In genomic region chr12:49378920-49379319, GRCm38 (mm10) we compare ENCODE assay signal across 26 mouse cellular contexts. TPM values are rescaled to one million over a fixed set of nuclear protein-coding genes. Genes with fewer than 3 reads are reported as not detected.
DNase-seq lines count a peak whose midpoint lies in the region; ATAC-seq lines count a peak whose summit lies in the region.
"Had no signal": no experiment of that assay in that cellular context is flagged by ENCODE, and none has a peak within 500 bp of the region (broad histone marks: within the 10 kb centered on the region; RNA-seq: fewer than 3 reads in every experiment).

No protein-coding gene starts in this region.

- H3K27me3 ChIP-seq in hindbrain, embryonic 11.5 days (ENCODE audit: control insufficient read depth, insufficient read depth, low read length), result peaks cover 90% of the 10 kb centered on the region
- H3K27me3 ChIP-seq in hindbrain, embryonic 10.5 days (ENCODE audit: insufficient read depth, poor library complexity, severe bottlenecking), result peaks cover 100% of the 10 kb centered on the region
- H3K27me3 ChIP-seq in midbrain, embryonic 10.5 days (ENCODE audit: low read depth, poor library complexity, severe bottlenecking), result peaks cover 100% of the 10 kb centered on the region
- peaks cover 68% of the 10 kb centered on the region for H3K27me3 ChIP-seq in midbrain, embryonic 15.5 days (replicated peaks)
- H3K27me3 ChIP-seq in embryonic facial prominence, embryonic 10.5 days (replicated peaks; ENCODE audit: low read depth, poor library complexity, severe bottlenecking), result peaks cover 100% of the 10 kb centered on the region
- no peaks in the 10 kb centered on the region for H3K27me3 ChIP-seq in forebrain, embryonic 16.5 days (replicated peaks; ENCODE audit: control insufficient read depth, insufficient read depth, low read length)

- 0% methylated on average over 1 of the region's 1 CpGs for WGBS in hindbrain, embryonic 11.5 days
- 2% methylated on average over 1 of the region's 1 CpGs for WGBS in hindbrain, embryonic 10.5 days
- 3% methylated on average over 1 of the region's 1 CpGs for WGBS in midbrain, embryonic 10.5 days
- WGBS in midbrain, embryonic 15.5 days, result 0% methylated on average over 1 of the region's 1 CpGs
- WGBS in embryonic facial prominence, embryonic 10.5 days, result 4% methylated on average over 1 of the region's 1 CpGs
- WGBS in forebrain, embryonic 16.5 days, result 0% methylated on average over 1 of the region's 1 CpGs

- H3K4me2 ChIP-seq in hindbrain, embryonic 11.5 days (replicated peaks; ENCODE audit: low read depth, low read length), result no peak overlapping the region
- H3K4me2 ChIP-seq in midbrain, embryonic 15.5 days, result no peak overlapping the region
- peak overlapping the region; percentile 63 for H3K4me2 ChIP-seq in forebrain, embryonic 16.5 days (ENCODE audit: low read length)
- H3K4me2 ChIP-seq: embryonic facial prominence, embryonic 15.5 days; heart, embryonic 13.5 days; kidney, embryonic 15.5 days; liver, embryonic 11.5 days; midbrain, embryonic 12.5 days had no signal

- H3K9ac ChIP-seq in hindbrain, embryonic 11.5 days (ENCODE audit: low read depth, low read length), result no peak overlapping the region
- no peak overlapping the region for H3K9ac ChIP-seq in midbrain, embryonic 15.5 days
- peak overlapping the region; percentile 98 for H3K9ac ChIP-seq in forebrain, embryonic 16.5 days (replicated peaks; ENCODE audit: low read depth, low read length)
- H3K9ac ChIP-seq: embryonic facial prominence, embryonic 15.5 days; heart, embryonic 13.5 days; kidney, embryonic 15.5 days; midbrain, embryonic 12.5 days had no signal

- H3K27ac ChIP-seq in hindbrain, embryonic 11.5 days (ENCODE audit: low read depth, low read length), result no peak overlapping the region
- H3K27ac ChIP-seq in hindbrain, embryonic 10.5 days, result no peak overlapping the region
- no peak overlapping the region for H3K27ac ChIP-seq in midbrain, embryonic 10.5 days (replicated peaks)
- no peak overlapping the region for H3K27ac ChIP-seq in midbrain, embryonic 15.5 days
- no peak overlapping the region for H3K27ac ChIP-seq in embryonic facial prominence, embryonic 10.5 days (replicated peaks)
- peak overlapping the region; percentile 100 for H3K27ac ChIP-seq in forebrain, embryonic 16.5 days (ENCODE audit: low read length)
- H3K27ac ChIP-seq: embryonic facial prominence, embryonic 15.5 days; gastrocnemius, adult 2 months; heart, embryonic 13.5 days; hindbrain, postnatal 0 days; kidney, embryonic 15.5 days; limb, embryonic 10.5 days; midbrain, embryonic 12.5 days; stomach, postnatal 0 days had no signal

- ATAC-seq in hindbrain, embryonic 11.5 days (ENCODE audit: low FRiP score), result no peak
- no peak for ATAC-seq in midbrain, embryonic 15.5 days (replicated peaks)
- no peak for ATAC-seq in forebrain, embryonic 16.5 days
- ATAC-seq: hindbrain, postnatal 0 days had no signal

- no peaks in the 10 kb centered on the region for H3K9me3 ChIP-seq in hindbrain, embryonic 11.5 days (ENCODE audit: control insufficient read depth, low read length)
- no peaks in the 10 kb centered on the region for H3K9me3 ChIP-seq in hindbrain, embryonic 10.5 days
- H3K9me3 ChIP-seq in midbrain, embryonic 10.5 days (replicated peaks), result no peaks in the 10 kb centered on the region
- no peaks in the 10 kb centered on the region for H3K9me3 ChIP-seq in midbrain, embryonic 15.5 days
- no peaks in the 10 kb centered on the region for H3K9me3 ChIP-seq in embryonic facial prominence, embryonic 10.5 days
- no peaks in the 10 kb centered on the region for H3K9me3 ChIP-seq in forebrain, embryonic 16.5 days (ENCODE audit: control insufficient read depth, low read length)
- H3K9me3 ChIP-seq: embryonic facial prominence, embryonic 15.5 days; heart, embryonic 13.5 days; kidney, embryonic 15.5 days; limb, embryonic 10.5 days; midbrain, embryonic 12.5 days had no signal

- no peak overlapping the region for H3K4me3 ChIP-seq in hindbrain, embryonic 11.5 days (ENCODE audit: low read depth, low read length)
- no peak overlapping the region for H3K4me3 ChIP-seq in hindbrain, embryonic 10.5 days
- no peak overlapping the region for H3K4me3 ChIP-seq in midbrain, embryonic 10.5 days
- H3K4me3 ChIP-seq in midbrain, embryonic 15.5 days, result no peak overlapping the region
- peak overlapping the region; percentile 38 for H3K4me3 ChIP-seq in embryonic facial prominence, embryonic 10.5 days
- H3K4me3 ChIP-seq in forebrain, embryonic 16.5 days (replicated peaks; ENCODE audit: low read length), result peak overlapping the region; percentile 58
- H3K4me3 ChIP-seq: embryonic facial prominence, embryonic 15.5 days; gastrocnemius, adult 2 months; heart, embryonic 13.5 days; kidney, embryonic 15.5 days; limb, embryonic 10.5 days; midbrain, embryonic 12.5 days had no signal

- H3K36me3 ChIP-seq in hindbrain, embryonic 11.5 days (ENCODE audit: control insufficient read depth, insufficient read depth, low read length), result no peaks in the 10 kb centered on the region
- no peaks in the 10 kb centered on the region for H3K36me3 ChIP-seq in hindbrain, embryonic 10.5 days
- no peaks in the 10 kb centered on the region for H3K36me3 ChIP-seq in midbrain, embryonic 10.5 days
- no peaks in the 10 kb centered on the region for H3K36me3 ChIP-seq in midbrain, embryonic 15.5 days (replicated peaks)
- H3K36me3 ChIP-seq in embryonic facial prominence, embryonic 10.5 days (replicated peaks), result no peaks in the 10 kb centered on the region
- no peaks in the 10 kb centered on the region for H3K36me3 ChIP-seq in forebrain, embryonic 16.5 days (ENCODE audit: control insufficient read depth, insufficient read depth)
- H3K36me3 ChIP-seq: embryonic facial prominence, embryonic 15.5 days; heart, embryonic 13.5 days; kidney, embryonic 15.5 days; limb, embryonic 10.5 days; midbrain, embryonic 12.5 days had no signal

- peaks cover 5% of the 10 kb centered on the region; the same call in 1 of the 2 replicates for H3K4me1 ChIP-seq in hindbrain, embryonic 11.5 days (replicated peaks; ENCODE audit: control insufficient read depth, insufficient read depth, low read length)
- H3K4me1 ChIP-seq in hindbrain, embryonic 10.5 days (replicated peaks), result peaks cover 21% of the 10 kb centered on the region
- peaks cover 11% of the 10 kb centered on the region for H3K4me1 ChIP-seq in midbrain, embryonic 10.5 days
- H3K4me1 ChIP-seq in midbrain, embryonic 15.5 days, result peaks cover 12% of the 10 kb centered on the region; the same call in 1 of the 2 replicates
- peaks cover 9% of the 10 kb centered on the region for H3K4me1 ChIP-seq in embryonic facial prominence, embryonic 10.5 days
- H3K4me1 ChIP-seq in forebrain, embryonic 16.5 days (replicated peaks; ENCODE audit: control insufficient read depth, insufficient read depth, low read length), result peaks cover 16% of the 10 kb centered on the region

- DNase-seq in hindbrain, embryonic 11.5 days (ENCODE audit: low spot score), result peak; percentile 29
- DNase-seq in hindbrain, embryonic 10.5 days (ENCODE audit: low spot score), result no peak
- DNase-seq in midbrain, embryonic 10.5 days (ENCODE audit: low spot score), result peak; percentile 19
- peak; percentile 20 for DNase-seq in embryonic facial prominence, embryonic 10.5 days (ENCODE audit: low spot score)
- no peak for DNase-seq in kidney, adult 11 months
- DNase-seq in cerebellum, adult 9-11 months, result no peak
- DNase-seq: adrenal gland, adult 2 months; cerebellum, adult 11 months; cerebellum, postnatal 25 days; gastrocnemius, adult 2 months; heart, adult 11 months; heart, postnatal 36 days; lung, adult 2 months; lung, postnatal 36 days; right cerebral cortex, postnatal 25 days; thymus, postnatal 36 days had no signal

RNA-seq across cellular contexts. Expression of gene Foxg1, which starts 3.5 kb away (rescaled TPM):
- 0.39 and 0.49 TPM in 2 replicates for polyA plus RNA-seq in hindbrain, embryonic 11.5 days (2014; fragmentation: Nextera tagmentation; extraction: Ambion mirVana)
- 0.81 and 1.9 TPM in 2 replicates for polyA plus RNA-seq in hindbrain, embryonic 10.5 days (2016; fragmentation: Nextera tagmentation; extraction: Ambion mirVana)
- 0.31 and 0.42 TPM in 2 replicates for polyA plus RNA-seq in midbrain, embryonic 10.5 days (2016; fragmentation: Nextera tagmentation; extraction: Ambion mirVana)
- 1.3 and 2.4 TPM in 2 replicates for polyA plus RNA-seq in midbrain, embryonic 15.5 days (2015; fragmentation: Nextera tagmentation; extraction: Ambion mirVana)
- polyA plus RNA-seq in embryonic facial prominence, embryonic 10.5 days (2016; fragmentation: Nextera tagmentation; extraction: Ambion mirVana), result 3.2 and 4.7 TPM in 2 replicates
- polyA plus RNA-seq in forebrain, embryonic 16.5 days (2015; fragmentation: Nextera tagmentation; extraction: Ambion mirVana), result 92.9 and 103 TPM in 2 replicates
- polyA plus RNA-seq: adrenal gland, adult 2 months; hindbrain, postnatal 0 days; kidney, embryonic 15.5 days; stomach, postnatal 0 days had no signal

RNA-seq across cellular contexts. Expression of gene Gm43517, which starts 6.1 kb away (rescaled TPM):
- polyA plus RNA-seq in hindbrain, embryonic 11.5 days (2014; fragmentation: Nextera tagmentation; extraction: Ambion mirVana), result 0.08 TPM in 1 of 2 replicates, not detected in the other
- polyA plus RNA-seq in hindbrain, embryonic 10.5 days (2016; fragmentation: Nextera tagmentation; extraction: Ambion mirVana), result not detected in 2 replicates
- 0.05 TPM in 1 of 2 replicates, not detected in the other for polyA plus RNA-seq in midbrain, embryonic 10.5 days (2016; fragmentation: Nextera tagmentation; extraction: Ambion mirVana)
- polyA plus RNA-seq in midbrain, embryonic 15.5 days (2015; fragmentation: Nextera tagmentation; extraction: Ambion mirVana), result 0.24 TPM in 1 of 2 replicates, not detected in the other
- polyA plus RNA-seq in embryonic facial prominence, embryonic 10.5 days (2016; fragmentation: Nextera tagmentation; extraction: Ambion mirVana), result 0.11 and 0.21 TPM in 2 replicates
- polyA plus RNA-seq in forebrain, embryonic 16.5 days (2015; fragmentation: Nextera tagmentation; extraction: Ambion mirVana), result 3.6 and 4.0 TPM in 2 replicates
- polyA plus RNA-seq: adrenal gland, adult 2 months; heart, embryonic 13.5 days; hindbrain, postnatal 0 days; kidney, embryonic 15.5 days; limb, embryonic 10.5 days; liver, embryonic 11.5 days; lung, adult 2 months; stomach, postnatal 0 days had no signal

Comparison
In these comparisons a context has a peak if more than half of its experiments do, and no peak if none do; other contexts are left out.
1. DNase-seq: peak in hindbrain, embryonic 11.5 days (single experiment), midbrain, embryonic 10.5 days (single experiment) and embryonic facial prominence, embryonic 10.5 days (single experiment); none in hindbrain, embryonic 10.5 days (single experiment), kidney, adult 11 months (single experiment) and cerebellum, adult 9-11 months (single experiment).
2. H3K4me3 ChIP-seq: peak in embryonic facial prominence, embryonic 10.5 days (single experiment) and forebrain, embryonic 16.5 days (single experiment); none in hindbrain, embryonic 11.5 days (single experiment), hindbrain, embryonic 10.5 days (single experiment), midbrain, embryonic 10.5 days (single experiment) and midbrain, embryonic 15.5 days (single experiment).
3. RNA of gene Foxg1, which starts 3.5 kb away (polyA plus RNA-seq): 92.9 to 103 TPM in forebrain, embryonic 16.5 days; 3.2 to 4.7 TPM in embryonic facial prominence, embryonic 10.5 days, 1.3 to 2.4 TPM in midbrain, embryonic 15.5 days, 0.81 to 1.9 TPM in hindbrain, embryonic 10.5 days, 0.39 to 0.49 TPM in hindbrain, embryonic 11.5 days and 0.31 to 0.42 TPM in midbrain, embryonic 10.5 days; every median in the first group is over 10 times any median in the second.